ENCODE assay signal across 12 mouse cellular contexts in the genomic region with DNA sequence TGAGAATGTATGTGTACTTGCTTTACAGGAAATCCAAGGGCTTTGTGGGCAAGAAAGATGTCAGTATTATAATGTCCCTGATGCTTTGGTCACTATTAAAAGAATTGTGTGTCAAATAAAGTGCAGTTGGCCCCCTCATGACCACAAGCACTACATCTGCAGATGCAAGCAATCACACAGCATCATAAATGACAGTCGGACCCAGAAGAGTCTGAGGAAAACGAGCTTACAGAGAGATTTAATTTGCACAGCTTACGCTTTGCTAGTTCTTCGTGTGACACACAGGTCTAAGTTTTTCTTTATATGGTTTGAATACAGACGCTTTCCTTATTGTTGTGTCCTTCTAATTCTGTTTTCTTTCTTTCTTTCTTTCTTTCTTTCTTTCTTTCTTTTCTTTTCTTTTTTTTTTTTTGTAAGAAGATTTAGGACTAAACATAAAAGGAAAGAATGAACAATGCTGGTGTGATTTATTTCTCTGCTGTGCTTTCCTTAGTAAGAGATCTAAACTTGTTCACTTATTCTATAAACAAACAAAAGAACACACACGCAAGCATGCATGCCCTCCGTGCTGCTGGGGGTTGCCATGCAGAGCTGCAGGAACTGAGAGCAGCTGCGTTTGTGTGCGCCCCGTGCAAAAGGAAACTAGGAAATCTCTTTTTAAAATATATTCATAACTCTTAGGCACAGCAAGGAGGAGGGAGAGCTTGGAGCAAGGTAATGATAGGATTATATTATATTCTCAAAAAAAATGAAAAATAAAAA.
A peak's percentile ranks its signal among the peaks of the same experiment; 100 is the strongest.
DNase-seq lines count a peak whose midpoint lies in the region; ATAC-seq and TF ChIP-seq lines count a peak whose summit lies in the region.
"Had no signal": no experiment of that assay in that cellular context is flagged by ENCODE, and none has a peak within 500 bp of the region (broad histone marks: within the 10 kb centered on the region; RNA-seq: fewer than 3 reads in every experiment).

No protein-coding gene starts in this region.

- H3K4me1 ChIP-seq in neural tube, embryonic 11.5 days (ENCODE audit: control insufficient read depth, insufficient read depth, low read length) = peaks cover 2% of the 10 kb centered on the region; the same call in 1 of the 2 replicates
- H3K4me1 ChIP-seq in forebrain, embryonic 14.5 days (ENCODE audit: control insufficient read depth, insufficient read depth, low read length) = peaks cover 15% of the 10 kb centered on the region
- peaks cover 16% of the 10 kb centered on the region for H3K4me1 ChIP-seq in limb, embryonic 13.5 days
- no peaks in the 10 kb centered on the region for H3K4me1 ChIP-seq in stomach, embryonic 16.5 days (ENCODE audit: control insufficient read depth, insufficient read depth, low read length)
- no peaks in the 10 kb centered on the region for H3K4me1 ChIP-seq in heart, adult 2 months (ENCODE audit: control insufficient read depth, insufficient read depth, low read length)
- H3K4me1 ChIP-seq: heart, embryonic 15.5 days had no signal

- TF ChIP-seq CTCF in heart, adult 2 months (IDR thresholded peaks at IDR 0.05) = no peak

- H3K79me2 ChIP-seq in heart, adult 2 months (replicated peaks; ENCODE audit: control insufficient read depth, insufficient read depth, low read length) = no peaks in the 10 kb centered on the region

- TF ChIP-seq EP300 in heart, adult 2 months (IDR thresholded peaks at IDR 0.05; ENCODE audit: insufficient read depth, low read depth, low read length) = no peak

- H3K36me3 ChIP-seq in neural tube, embryonic 11.5 days (ENCODE audit: control insufficient read depth, insufficient read depth, low read length) = no peaks in the 10 kb centered on the region
- H3K36me3 ChIP-seq in forebrain, embryonic 14.5 days (ENCODE audit: control insufficient read depth, insufficient read depth, low read length) = no peaks in the 10 kb centered on the region
- H3K36me3 ChIP-seq in limb, embryonic 13.5 days = no peaks in the 10 kb centered on the region
- no peaks in the 10 kb centered on the region for H3K36me3 ChIP-seq in stomach, embryonic 16.5 days (ENCODE audit: control insufficient read depth, insufficient read depth, low read length)
- no peaks in the 10 kb centered on the region for H3K36me3 ChIP-seq in heart, adult 2 months (ENCODE audit: control insufficient read depth, insufficient read depth, low read length)
- H3K36me3 ChIP-seq: heart, embryonic 15.5 days had no signal

- H3K9ac ChIP-seq in neural tube, embryonic 11.5 days (ENCODE audit: low read length) = no peak overlapping the region
- H3K9ac ChIP-seq in forebrain, embryonic 14.5 days (ENCODE audit: low read length) = peak overlapping the region; percentile 10; the same call in 1 of the 2 replicates
- H3K9ac ChIP-seq in limb, embryonic 13.5 days = no peak overlapping the region
- H3K9ac ChIP-seq in stomach, embryonic 16.5 days (ENCODE audit: low read length) = no peak overlapping the region
- H3K9ac ChIP-seq in heart, adult 2 months (ENCODE audit: low read depth, low read length) = no peak overlapping the region
- H3K9ac ChIP-seq: heart, embryonic 15.5 days had no signal

- TF ChIP-seq POLR2A in heart, adult 2 months (IDR thresholded peaks at IDR 0.05; ENCODE audit: insufficient read depth, low read depth, low read length) = no peak

- H3K27me3 ChIP-seq in neural tube, embryonic 11.5 days (ENCODE audit: control insufficient read depth, insufficient read depth, low read length) = no peaks in the 10 kb centered on the region
- no peaks in the 10 kb centered on the region for H3K27me3 ChIP-seq in forebrain, embryonic 14.5 days (replicated peaks; ENCODE audit: control insufficient read depth, insufficient read depth, low read length)
- H3K27me3 ChIP-seq in limb, embryonic 13.5 days = no peaks in the 10 kb centered on the region
- no peaks in the 10 kb centered on the region for H3K27me3 ChIP-seq in stomach, embryonic 16.5 days (ENCODE audit: control insufficient read depth, insufficient read depth, low read length)
- H3K27me3 ChIP-seq in heart, adult 2 months (ENCODE audit: control insufficient read depth, insufficient read depth, low read length) = no peaks in the 10 kb centered on the region
- H3K27me3 ChIP-seq: heart, embryonic 15.5 days had no signal

- no peak overlapping the region for H3K4me3 ChIP-seq in neural tube, embryonic 11.5 days (ENCODE audit: low read depth, low read length)
- no peak overlapping the region for H3K4me3 ChIP-seq in forebrain, embryonic 14.5 days (ENCODE audit: low read depth, low read length)
- H3K4me3 ChIP-seq in limb, embryonic 13.5 days = no peak overlapping the region
- no peak overlapping the region for H3K4me3 ChIP-seq in stomach, embryonic 16.5 days (replicated peaks; ENCODE audit: low read length)
- no peak overlapping the region for H3K4me3 ChIP-seq in heart, adult 2 months
- H3K4me3 ChIP-seq: heart, embryonic 15.5 days had no signal

- H3K4me2 ChIP-seq in neural tube, embryonic 11.5 days (ENCODE audit: low read depth) = no peak overlapping the region
- H3K4me2 ChIP-seq in forebrain, embryonic 14.5 days (ENCODE audit: low read length) = peak overlapping the region; percentile 15; the same call in 1 of the 2 replicates
- H3K4me2 ChIP-seq in limb, embryonic 13.5 days (replicated peaks) = peak overlapping the region; percentile 42
- peak overlapping the region; percentile 40; the same call in 1 of the 2 replicates for H3K4me2 ChIP-seq in stomach, embryonic 16.5 days (ENCODE audit: low read depth, low read length)
- H3K4me2 ChIP-seq: heart, embryonic 15.5 days had no signal

- H3K9me3 ChIP-seq in neural tube, embryonic 11.5 days (ENCODE audit: control insufficient read depth, low read length) = no peaks in the 10 kb centered on the region
- H3K9me3 ChIP-seq in forebrain, embryonic 14.5 days (replicated peaks; ENCODE audit: control insufficient read depth, low read length) = no peaks in the 10 kb centered on the region
- H3K9me3 ChIP-seq in limb, embryonic 13.5 days = no peaks in the 10 kb centered on the region
- no peaks in the 10 kb centered on the region for H3K9me3 ChIP-seq in stomach, embryonic 16.5 days (replicated peaks; ENCODE audit: control insufficient read depth, low read length)
- H3K9me3 ChIP-seq: heart, embryonic 15.5 days had no signal

- WGBS in neural tube, embryonic 11.5 days = 17% methylated on average over 10 of the region's 10 CpGs
- WGBS in forebrain, embryonic 14.5 days = 4% methylated on average over 10 of the region's 10 CpGs
- 22% methylated on average over 10 of the region's 10 CpGs for WGBS in limb, embryonic 13.5 days
- WGBS in stomach, embryonic 16.5 days = 34% methylated on average over 10 of the region's 10 CpGs
- WGBS in heart, adult 2 months = 74% methylated on average over 10 of the region's 10 CpGs

- ATAC-seq in neural tube, embryonic 11.5 days (ENCODE audit: insufficient read depth, low FRiP score, low TSS enrichment) = peak; percentile 58
- ATAC-seq in forebrain, embryonic 14.5 days = peak; percentile 53; the same call in 1 of the 2 replicates
- no peak for ATAC-seq in limb, embryonic 13.5 days (ENCODE audit: low FRiP score, low read depth)
- no peak for ATAC-seq in stomach, embryonic 16.5 days (ENCODE audit: insufficient read depth, low FRiP score)

- H3K27ac ChIP-seq in neural tube, embryonic 11.5 days (ENCODE audit: low read depth, low read length) = no peak overlapping the region
- H3K27ac ChIP-seq in forebrain, embryonic 14.5 days (ENCODE audit: low read depth, low read length) = peak overlapping the region; percentile 63; the same call in 1 of the 2 replicates
- H3K27ac ChIP-seq in limb, embryonic 13.5 days = no peak overlapping the region
- no peak overlapping the region for H3K27ac ChIP-seq in stomach, embryonic 16.5 days (ENCODE audit: low read length)
- H3K27ac ChIP-seq in heart, adult 2 months = no peak overlapping the region
- H3K27ac ChIP-seq: heart, embryonic 15.5 days; macrophage had no signal

- DNase-seq in neural tube, embryonic 11.5 days (ENCODE audit: low spot score) = peak; percentile 37
- no peak for DNase-seq in neural tube, embryonic 10.5 days (ENCODE audit: extremely low spot score, low spot score)
- peak; percentile 55 for DNase-seq in forebrain, embryonic 14.5 days (ENCODE audit: low spot score)
- no peak for DNase-seq in heart, adult 2 months
- no peak for DNase-seq in left cerebral cortex, adult 8-10 months (ENCODE audit: low spot score in 2 of 2)
- no peak for DNase-seq in cerebellum, adult 9-11 months
- DNase-seq: cerebellum, adult 8-10 months; thymus, adult 18-20 months had no signal

- intact Hi-C loops in heart, adult 2 months (cut with DNase I) = no loop called here

Comparison
In these comparisons a context has a peak if more than half of its experiments do, and no peak if none do; other contexts are left out.
1. DNase-seq: peak in neural tube, embryonic 11.5 days (single experiment) and forebrain, embryonic 14.5 days (single experiment); none in neural tube, embryonic 10.5 days (single experiment), heart, adult 2 months (0 of 2), left cerebral cortex, adult 8-10 months (0 of 2) and cerebellum, adult 9-11 months (single experiment).
2. ATAC-seq: peak in neural tube, embryonic 11.5 days (single experiment) and forebrain, embryonic 14.5 days (single experiment); none in limb, embryonic 13.5 days (single experiment) and stomach, embryonic 16.5 days (single experiment).